Mouse (Mus musculus): ENCODE measurements at regions not wholly inside any gene's neighbourhood (a gene's known extent, or its start where the extent isn't known, plus 50 kb on each side); places are given as distances from the start of the nearest gene placed in this dataset.

DNA sequence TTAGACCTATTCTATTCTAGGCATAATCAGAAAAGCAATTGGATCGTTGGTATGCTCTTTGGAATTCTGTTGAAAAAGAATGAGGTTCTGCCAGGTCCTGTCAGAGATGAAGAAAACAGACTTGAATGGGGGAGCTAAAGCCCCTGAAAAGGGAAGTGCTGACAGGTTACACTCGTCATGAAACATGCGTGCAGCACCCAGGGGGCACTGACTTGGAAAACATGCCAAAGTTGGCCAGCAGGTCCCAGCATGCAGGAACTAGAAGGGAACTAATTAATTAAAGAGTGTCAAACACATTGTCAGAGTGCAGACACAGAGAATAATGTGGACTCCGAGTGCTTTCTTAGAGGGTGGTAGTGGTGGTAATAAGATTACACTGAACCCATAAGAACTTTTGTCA lies 346.2 kb upstream of the Smarca2 start:
- no peak for DNase-seq (ENCODE audit: low read depth, low spot score)

DNA sequence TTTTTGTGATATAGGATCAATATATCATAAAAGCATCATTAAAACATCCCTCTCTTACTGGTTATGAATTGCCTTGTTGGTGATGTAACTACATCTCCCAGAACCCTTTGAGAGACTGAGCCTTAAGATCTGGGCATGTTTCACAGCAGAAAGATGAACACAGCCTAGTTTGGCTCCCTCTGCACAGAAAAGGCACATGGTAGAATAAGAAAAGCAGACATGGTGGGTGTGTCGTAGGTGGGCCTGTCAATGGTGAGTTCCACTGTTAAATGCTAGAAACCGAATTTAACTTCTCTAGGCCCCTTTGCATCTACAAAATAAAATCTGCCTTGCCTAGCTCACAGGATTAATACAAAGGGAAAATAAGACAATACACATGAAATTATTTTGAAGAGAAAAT lies 343.3 kb upstream of the Smarca2 start:
- no peak for DNase-seq (ENCODE audit: low read depth, low spot score)

DNA sequence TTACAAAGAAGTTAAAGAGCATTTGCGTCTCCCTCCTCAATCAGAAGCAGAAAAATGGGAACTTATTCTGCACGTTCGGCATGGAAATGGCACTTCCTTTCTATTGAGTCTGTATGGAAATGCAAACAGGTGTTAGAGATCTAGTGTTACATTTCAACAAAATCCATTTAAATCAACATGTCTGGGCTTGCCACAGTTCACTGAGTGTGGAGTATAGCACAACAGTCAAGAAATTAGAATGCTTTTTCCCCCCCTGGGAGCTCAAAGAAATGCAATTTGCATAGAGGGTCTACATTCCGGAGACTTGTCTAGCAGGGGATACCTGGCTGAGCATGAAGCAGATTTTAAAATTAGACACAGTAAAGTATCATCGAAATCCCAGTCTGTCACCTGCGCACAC lies 308.5 kb upstream of the Smarca2 start:
- peak; percentile 14 for DNase-seq (ENCODE audit: low read depth, low spot score)

DNA sequence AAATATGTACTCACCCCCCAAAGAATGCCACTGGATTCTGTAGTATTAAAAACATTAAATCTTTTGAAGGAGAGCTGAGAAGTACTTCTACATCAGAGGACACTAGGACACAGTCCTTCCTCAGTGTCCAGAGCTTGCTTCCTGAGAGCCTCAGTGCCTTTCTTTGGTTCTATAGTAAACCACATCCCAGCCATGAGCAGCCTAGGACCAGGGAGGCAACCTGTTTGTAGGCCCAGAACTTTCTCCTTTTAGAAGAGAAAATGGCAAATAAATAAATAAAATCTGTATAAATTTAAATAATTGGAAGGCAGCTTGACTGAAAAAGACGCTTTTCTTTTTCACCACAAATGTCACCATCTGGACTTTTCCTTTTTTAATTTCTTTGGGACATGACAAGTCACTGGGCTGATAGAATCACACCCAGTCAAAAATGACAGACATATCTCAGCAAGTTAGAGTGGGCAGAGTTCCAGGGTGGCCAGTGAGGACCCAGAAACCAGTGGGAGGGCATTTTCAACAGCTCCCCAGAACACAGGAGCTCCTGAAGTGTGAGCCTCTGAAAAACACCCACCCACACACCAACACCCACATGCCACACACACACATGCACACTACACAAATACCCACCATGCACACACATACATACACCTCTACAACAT lies 296.2 kb upstream of the Smarca2 start:
- DNase-seq (ENCODE audit: low read depth, low spot score), result no peak

DNA sequence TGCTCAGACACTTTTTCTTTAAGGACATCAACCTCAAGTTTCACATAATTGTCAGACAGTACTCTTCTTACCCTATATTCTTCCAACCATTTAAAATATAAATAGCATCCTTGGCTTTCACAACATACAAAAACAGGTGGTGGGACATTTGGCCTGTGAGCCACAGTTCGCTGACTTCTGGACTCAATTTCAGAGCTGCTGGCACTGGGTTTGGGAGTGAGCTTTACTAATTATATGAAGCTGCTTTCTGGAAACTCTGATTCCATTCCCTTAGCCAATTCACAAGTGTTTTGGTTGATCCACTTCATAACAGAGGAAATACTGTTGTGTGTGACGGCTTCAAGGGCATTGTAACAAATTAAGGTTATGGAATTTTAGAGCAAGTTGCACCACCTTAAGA lies 285.9 kb upstream of the Smarca2 start:
- no peak for DNase-seq (ENCODE audit: low read depth, low spot score)

DNA sequence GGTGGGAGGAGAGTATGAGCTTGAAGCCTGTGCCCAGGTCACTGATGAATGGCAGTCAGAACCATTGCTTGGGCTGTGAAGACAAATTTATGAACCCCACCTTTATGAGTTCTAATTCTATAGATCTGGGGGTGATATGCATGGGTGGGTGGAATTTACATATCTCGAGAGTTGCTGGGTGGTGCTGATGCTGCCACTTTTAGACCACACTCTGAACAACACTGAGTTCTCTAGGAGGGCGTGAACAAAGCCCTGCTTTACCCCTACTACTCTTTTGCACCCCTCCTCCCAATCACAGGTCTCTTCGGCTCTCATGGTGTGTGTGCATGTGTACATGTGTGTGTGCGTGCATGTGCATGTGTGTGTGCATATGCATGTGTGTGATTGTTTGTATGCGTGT lies 281.2 kb upstream of the Smarca2 start:
- DNase-seq (ENCODE audit: low read depth, low spot score), result no peak

DNA sequence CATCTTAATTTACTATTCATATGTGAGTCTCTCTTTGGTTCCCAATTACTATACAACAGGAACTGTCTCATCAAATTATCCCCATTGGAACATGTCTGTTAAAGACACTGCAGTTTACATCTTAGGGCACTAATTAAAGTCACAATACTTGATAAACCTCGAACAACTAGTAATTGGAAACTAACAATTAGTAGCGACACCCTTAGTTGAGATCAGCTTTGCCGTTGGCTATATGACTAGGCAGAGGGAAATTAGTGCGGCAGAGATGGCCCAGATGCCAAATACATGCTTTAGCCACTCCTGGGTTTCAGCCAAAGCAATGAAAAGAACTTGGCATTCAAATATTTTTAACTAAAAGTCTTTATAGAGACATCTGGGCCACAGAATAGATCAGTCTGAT lies 265.7 kb upstream of the Smarca2 start:
- no peak for DNase-seq (ENCODE audit: low read depth, low spot score)

DNA sequence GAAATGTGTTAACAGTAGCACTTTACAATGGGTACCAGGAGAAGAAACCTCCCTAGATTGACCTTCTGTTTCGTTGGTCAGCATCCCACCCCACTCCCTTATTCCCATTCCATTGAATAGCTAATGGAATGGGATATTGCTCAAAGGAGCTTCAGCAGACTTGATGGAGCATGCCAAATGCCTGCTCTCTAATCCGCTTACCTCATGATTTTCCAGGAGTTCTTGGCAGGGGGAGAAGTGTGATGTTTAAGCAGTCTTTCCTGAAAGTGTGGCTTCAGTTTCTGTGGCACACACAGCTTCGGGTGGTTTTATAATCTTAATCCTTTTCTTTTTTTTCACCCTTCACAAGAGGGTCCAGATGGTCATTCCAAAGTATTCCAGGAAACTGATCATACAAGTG lies 264.7 kb upstream of the Smarca2 start:
- DNase-seq (ENCODE audit: low read depth, low spot score), result no peak

DNA sequence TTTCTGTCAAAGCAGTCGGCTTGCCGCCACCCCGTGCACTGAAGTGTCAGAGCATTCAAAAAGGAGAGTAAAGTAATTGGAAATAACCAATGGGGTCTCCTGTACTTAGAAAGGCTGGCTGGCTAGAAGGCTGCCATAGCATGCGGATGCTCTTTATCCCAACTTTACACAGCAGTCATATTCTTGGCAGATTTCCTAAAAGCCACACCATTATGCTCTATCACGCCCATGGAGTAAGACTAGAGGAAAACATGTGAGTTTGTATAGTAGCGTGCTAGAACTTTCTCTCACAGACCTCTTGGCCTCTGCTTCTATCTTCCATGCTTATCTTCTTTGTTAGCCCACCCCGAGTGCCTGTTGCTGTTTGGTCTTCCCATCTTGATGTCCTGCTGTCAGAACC lies 249.8 kb upstream of the Smarca2 start:
- DNase-seq (ENCODE audit: low read depth, low spot score), result no peak

DNA sequence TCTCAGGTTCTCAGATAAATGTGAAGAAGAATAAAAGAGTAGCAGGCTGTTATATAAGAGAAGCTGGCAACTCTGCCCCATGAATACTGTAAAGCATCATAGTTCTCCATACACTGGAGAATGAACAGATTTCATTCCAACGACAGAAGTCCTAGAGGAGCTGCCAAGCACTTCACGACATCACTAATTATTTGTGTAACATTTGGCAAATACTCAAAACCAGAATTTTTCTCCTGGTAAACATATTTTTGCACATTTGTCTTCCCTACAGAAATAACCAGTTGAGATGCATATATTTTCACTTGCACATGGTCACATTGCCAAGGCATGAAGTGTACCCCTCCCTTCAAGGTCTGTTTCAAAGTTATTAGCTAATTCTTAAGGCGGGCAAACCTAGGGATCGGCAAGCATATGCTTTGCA lies 220.9 kb upstream of the Smarca2 start:
- DNase-seq (ENCODE audit: low read depth, low spot score), result no peak

DNA sequence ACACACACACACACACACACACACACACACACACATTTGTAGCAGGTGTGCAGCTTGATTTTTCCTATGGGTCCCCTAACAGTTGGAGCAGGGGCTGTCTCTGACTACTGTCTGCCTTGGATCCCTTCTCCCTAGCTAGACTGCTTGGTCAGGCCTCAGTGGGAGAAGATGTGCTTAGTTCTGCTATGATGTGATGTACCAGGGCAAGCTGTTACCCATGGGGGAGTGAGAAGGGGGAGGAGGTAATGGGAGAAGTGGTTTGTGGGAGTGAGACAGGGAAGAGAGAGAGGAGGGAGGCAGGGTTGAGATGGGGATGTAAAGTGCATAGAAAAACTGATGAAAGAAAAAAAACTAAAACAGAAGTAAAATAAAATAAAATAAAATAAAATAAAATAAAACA lies 218.8 kb upstream of the Smarca2 start:
- no peak for DNase-seq (ENCODE audit: low read depth, low spot score)

DNA sequence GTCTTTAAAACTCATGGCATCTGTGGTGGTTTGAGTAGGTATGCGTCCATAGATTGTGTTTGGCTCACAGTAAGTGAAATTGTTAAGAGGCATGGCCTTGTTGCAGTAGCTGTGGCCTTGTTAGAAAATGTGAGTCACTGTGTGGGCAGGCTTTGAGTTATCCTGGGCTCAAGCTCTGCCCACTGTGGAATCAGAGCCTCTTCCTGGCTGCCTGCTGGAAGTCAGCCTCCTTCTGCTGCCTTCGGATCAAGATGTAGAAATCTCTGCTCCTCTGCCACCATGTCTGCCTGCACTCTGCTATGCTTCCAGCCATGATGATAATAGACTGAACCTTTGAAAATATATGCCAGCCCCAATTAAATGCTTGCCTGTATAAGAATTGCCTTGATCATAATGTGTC lies 192.2 kb upstream of the Smarca2 start:
- DNase-seq (ENCODE audit: low read depth, low spot score), result no peak

DNA sequence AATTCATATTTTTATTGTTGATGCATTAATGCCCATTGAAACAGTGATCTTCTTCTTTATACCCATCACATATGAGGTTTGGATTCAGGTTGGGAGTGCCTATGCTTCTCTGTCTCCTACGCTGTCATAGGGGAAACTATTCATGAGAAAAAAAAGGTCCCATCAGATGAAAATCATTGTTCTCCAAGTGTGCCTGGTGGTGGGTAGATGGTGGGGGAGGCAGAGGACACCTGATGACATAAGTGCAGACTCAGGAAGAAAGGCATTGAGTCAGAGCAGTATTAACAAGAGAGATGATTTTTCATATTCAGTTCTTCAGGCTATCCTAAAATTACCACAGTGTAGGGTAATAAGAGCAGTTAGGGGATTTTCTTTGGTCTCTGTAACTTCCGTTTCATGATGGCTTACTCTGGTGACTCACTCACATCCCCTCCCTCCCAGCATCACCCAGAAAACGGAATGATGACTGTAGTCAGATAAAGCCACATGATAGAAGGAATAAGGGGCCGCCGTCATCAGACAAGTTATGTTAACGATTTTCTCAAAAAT lies 190.3 kb upstream of the Smarca2 start:
- no peak for DNase-seq (ENCODE audit: low read depth, low spot score)

DNA sequence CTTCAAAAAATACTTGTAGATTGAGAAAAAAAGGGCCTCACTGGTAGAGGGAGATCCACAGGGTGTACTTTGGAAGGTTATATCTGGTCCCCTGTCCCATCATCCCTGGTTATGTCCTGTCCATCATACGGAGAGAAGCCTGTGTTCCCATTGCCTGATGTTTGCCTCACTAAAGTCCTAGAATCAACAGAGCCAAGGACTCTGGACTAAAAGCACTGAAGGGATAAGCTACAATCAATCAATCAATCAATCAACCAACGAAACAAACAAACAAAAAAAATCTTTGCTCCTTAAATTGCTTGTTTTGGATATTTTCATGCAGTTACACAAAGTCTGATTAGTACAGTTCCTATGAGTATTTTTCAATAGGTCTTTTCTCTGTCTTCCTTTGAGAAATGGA lies 185.1 kb upstream of the Smarca2 start:
- DNase-seq (ENCODE audit: low read depth, low spot score), result no peak

DNA sequence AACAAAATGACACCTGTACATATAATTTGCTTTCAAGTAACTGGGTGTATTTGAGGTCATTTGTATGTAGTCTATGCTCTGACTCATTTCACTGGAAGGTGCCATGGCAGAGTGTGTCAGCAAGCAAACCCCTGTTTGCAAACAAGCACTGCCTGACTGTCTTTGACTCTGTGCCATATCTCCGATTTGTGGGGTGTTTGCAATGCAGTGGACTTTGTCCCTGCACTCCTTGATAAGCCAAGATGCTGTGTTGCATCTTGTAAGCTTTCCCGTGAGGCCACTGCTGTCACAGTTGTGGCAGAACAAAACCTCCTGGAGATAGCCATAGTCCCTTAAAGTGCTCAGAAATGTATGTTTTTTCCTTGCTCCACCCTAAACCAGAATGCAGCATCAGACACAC lies 165.7 kb upstream of the Smarca2 start:
- DNase-seq (ENCODE audit: low read depth, low spot score), result no peak

DNA sequence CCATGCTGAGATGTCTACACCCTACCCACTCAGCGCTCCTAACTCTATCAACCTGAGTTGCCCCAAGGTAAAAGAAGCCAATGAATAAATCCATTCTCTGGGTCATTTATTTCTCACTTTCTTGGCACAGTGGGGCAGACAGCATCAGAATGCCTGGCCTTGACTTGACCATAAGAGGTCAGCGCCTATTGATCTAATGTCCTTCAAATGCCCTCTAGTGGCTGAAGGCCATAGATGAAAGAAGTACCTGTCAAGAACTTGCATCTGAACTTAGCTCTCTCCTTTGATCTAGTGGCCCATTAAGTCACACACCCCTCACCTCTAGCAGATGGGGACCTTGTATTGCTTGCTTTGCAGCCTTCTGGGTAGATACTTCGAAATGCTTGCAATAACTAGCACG lies 159.5 kb upstream of the Smarca2 start:
- DNase-seq (ENCODE audit: low read depth, low spot score), result peak; percentile 29

DNA sequence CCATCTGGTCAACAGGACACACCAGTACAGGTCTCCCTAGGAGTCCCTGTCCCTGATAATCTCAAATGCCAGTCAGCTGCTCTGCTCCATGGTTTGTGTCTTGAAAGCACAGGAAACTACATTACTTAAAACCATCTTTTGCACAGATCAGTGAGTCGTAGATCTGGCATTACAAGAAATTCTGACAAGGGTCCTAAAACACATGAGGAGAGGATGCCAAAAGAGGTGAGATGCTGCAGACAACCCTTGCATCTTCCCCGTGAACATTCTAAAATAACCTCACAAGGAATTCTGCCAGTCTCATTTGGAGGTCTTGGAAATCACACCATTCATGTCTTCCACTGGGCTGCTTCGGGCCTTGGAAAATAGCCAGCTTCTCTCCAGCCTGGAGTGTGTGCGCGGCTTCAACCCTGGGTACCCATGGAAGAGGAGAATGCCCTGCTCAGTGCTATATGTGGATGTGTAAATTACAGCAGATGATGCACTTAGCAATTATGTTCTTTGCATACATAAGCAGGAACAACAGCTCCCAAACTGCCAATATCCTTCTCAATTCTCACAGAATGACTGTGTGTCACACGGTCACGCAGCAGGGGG lies 157.3 kb upstream of the Smarca2 start:
- no peak for DNase-seq (ENCODE audit: low read depth, low spot score)

DNA sequence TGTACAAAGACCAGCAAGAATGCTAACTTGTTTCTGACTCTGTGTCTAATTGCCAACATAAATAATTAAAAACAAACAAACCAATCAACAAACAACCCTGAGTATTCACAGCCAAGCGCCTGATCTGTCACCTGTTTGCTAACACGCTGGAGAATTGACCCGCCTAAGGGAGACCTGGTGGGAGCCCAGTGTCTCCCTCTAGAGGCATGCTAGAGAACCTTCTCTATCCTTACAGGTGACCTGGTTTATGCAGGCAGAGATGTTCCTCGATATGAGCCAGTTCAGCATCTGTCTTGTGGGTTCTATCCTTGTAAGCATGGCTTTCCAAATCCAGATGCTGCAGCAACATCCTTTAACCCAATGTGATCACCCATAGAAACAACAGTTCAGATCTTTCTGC lies 143.1 kb upstream of the Smarca2 start:
- DNase-seq (ENCODE audit: low read depth, low spot score), result peak; percentile 28

DNA sequence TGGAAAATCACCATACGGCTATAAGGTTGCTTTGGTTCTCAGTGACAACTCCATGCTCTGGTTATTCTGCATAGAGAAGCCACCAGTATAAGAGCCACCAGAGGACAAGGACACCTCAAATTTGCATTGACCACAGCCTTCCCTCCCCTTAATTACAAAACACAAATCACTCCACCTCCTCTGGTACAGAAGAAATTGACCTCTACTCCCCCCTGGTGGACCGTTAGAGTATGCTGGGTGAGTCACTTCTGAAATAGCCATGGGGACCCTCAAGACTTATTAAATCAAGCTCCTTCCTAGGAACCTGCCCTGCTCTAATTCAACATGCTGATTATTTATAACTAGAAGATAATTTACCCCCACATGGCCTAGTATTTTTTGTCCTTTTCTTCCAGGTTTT lies 139.6 kb upstream of the Smarca2 start:
- peak; percentile 32 for DNase-seq (ENCODE audit: low read depth, low spot score)

DNA sequence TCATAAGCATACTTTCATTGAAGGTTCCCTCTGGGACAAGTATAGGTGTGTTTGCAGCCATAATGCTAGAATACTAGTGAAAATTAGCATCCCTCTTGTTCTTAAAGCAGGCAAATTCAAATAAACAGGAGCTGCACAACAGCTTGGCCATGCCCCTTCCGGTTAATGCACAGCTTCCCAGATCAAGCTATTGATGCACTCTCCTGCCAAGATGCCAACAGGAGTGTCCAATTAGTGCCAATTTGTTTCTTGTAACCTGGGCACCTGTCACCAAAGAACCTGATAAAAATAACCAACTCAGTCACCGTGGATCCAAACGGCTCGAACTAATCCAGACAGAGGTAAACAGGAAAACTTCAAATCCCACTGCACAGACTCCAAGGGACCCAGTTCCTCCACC lies 138.6 kb upstream of the Smarca2 start:
- no peak for DNase-seq (ENCODE audit: low read depth, low spot score)

DNA sequence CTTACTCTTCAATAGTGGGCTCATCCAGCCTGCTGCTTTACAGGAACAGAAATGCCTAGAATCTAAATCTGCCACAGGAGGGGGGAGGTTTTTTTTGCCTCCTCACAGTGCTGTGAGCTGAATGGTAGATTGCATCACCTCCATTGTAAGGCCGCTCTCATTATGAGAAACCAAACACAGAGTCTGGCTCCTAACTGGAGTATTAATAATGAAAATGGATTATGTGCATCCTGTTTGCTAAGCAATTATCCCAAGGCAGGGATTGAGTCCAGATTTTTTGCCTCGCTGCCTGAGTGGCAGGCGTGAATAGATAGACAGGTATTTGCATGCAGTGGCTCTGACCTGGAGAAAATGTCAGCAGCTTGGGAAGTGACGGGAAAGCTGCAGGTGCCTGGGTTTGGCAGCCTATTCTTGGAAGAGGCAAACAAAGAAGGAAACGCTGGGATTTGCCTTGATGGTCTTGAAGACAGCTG lies 137.6 kb upstream of the Smarca2 start:
- no peak for DNase-seq (ENCODE audit: low read depth, low spot score)

DNA sequence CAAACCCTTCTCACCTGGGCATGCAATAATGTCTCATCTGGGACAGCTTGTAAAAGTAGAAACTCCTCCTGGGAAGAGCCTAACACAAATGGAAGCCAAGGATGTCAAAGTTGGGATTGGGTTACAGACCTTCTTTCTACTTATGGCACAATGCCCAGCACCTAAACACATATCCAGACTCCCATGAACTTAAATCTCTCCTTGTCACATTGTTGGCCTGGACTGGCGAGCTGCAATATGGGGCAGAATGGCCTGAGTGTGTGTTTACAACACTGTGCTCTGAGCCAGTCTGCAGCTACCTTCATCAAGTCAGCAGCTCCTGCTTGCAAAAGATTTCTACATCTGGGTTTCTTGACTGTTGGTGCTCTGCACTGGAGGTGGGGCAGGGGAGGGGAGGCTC lies 132.2 kb upstream of the Smarca2 start:
- DNase-seq (ENCODE audit: low read depth, low spot score), result no peak

DNA sequence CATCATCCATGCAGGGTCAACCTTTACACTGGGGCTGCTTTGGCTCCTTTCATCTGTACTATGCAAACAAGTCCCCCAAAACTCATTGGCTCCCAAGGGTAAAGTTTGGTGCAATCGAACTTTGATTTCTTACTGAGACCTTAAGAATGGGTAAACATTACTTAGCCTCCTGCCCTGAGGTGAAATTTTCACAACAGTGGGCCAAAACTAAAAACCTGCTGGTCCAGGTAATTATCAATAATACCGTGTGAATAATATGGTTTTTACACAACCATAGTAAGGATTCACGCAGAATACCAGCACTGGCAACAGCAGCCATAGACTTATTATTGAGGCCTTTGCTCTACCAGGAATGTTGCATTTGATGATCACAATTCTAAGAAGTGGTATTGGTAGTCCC lies 131.6 kb upstream of the Smarca2 start:
- no peak for DNase-seq (ENCODE audit: low read depth, low spot score)

DNA sequence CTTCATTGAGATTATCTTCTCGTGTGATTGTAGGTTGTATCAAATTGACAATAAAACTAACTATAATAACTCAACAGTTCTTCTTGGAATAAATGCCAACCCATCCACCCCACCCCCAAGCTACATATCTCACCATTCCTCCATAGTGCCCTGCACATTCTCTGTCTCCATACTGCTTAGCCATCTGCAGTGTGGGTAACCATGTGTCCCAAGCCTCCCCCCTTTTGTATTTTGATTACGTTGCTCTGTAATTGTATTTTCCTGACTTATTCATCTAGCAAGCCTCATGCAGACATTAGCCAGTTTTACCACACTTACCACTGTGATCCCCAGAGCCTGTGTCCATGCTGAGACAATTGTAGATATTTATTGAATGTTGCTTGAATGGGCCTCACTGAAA lies 129.7 kb upstream of the Smarca2 start:
- DNase-seq (ENCODE audit: low read depth, low spot score), result no peak
